Mouse (Mus musculus) hindbrain, embryonic 12.5 days (tissue): Measurements from ENCODE around the gene Bach2. TPM values are rescaled to one million over a fixed set of nuclear protein-coding genes. Genes with fewer than 3 reads are reported as not detected.

ENCODE experiments used
- ATAC-seq: fragments of 200-750 bp; cut with Nextera tagmentation; 2 replicates; pipeline ENCODE4 v1.8.0; 2017; ENCODE audit warnings: moderate TSS enrichment; ENCODE audit not compliant: low FRiP score
- H3K27ac ChIP-seq: fragments of 300-500 bp; sonication (generic); 2 replicates; pipeline ENCODE4 v1.5.1; 2016; ENCODE audit warnings: mild to moderate bottlenecking
- H3K27me3 ChIP-seq: fragments of 300-500 bp; sonication (generic); 2 replicates; pipeline ENCODE4 v1.6.1; 2016; ENCODE audit warnings: mild to moderate bottlenecking
- H3K36me3 ChIP-seq: fragments of 300-500 bp; sonication (generic); 2 replicates; pipeline ENCODE4 v1.6.1; 2016; ENCODE audit warnings: mild to moderate bottlenecking
- H3K4me1 ChIP-seq: fragments of 300-500 bp; sonication (generic); 2 replicates; pipeline ENCODE4 v1.6.1; 2016
- H3K4me2 ChIP-seq: fragments of 300-500 bp; sonication (generic); replicated peaks from 2 replicates; pipeline ENCODE4 v1.6.1; 2016; ENCODE audit warnings: mild to moderate bottlenecking
- H3K4me3 ChIP-seq: fragments of 300-500 bp; sonication (generic); 2 replicates; pipeline ENCODE4 v1.5.1; 2016; ENCODE audit warnings: mild to moderate bottlenecking
- H3K9ac ChIP-seq: fragments of 300-500 bp; sonication (generic); 2 replicates; pipeline ENCODE4 v1.6.1; 2016; ENCODE audit warnings: mild to moderate bottlenecking, moderate library complexity
- H3K9me3 ChIP-seq: fragments of 300-500 bp; sonication (generic); replicated peaks from 2 replicates; pipeline ENCODE4 v1.6.1; 2016; ENCODE audit warnings: mild to moderate bottlenecking
- WGBS: fragments of 180-500 bp; shearing (Covaris S2); methylation state at CpG from one replicate; pipeline ENCODE4 v1.1.7; 2016; 5-methylcytosine and 5-hydroxymethylcytosine counted together
- polyA plus RNA-seq: library from polyadenylated mRNA; unstranded; fragments of >200 nt; fragmentation: Nextera tagmentation; extraction: Ambion mirVana; gene quantifications from 2 replicates; pipeline ENCODE4 v1.2.1, GENCODE M21; 2016

Bach2 gene
- polyA plus RNA-seq, 1 experiment from 2014 or later: 27.3 TPM

- Histone ChIP-seq H3K4me2 (no peak overlapping the region), H3K27ac (peak overlapping the region; percentile 77), H3K4me3 (no peak overlapping the region), H3K4me1 (peaks cover 65% of the 10 kb centered on the region), H3K9ac (no peak overlapping the region), H3K27me3 (no peaks in the 10 kb centered on the region), H3K36me3 (no peaks in the 10 kb centered on the region), H3K9me3 (no peaks in the 10 kb centered on the region)
- WGBS: 25% methylated on average over 6 of the region's 6 CpGs
- ATAC-seq: no peak
Observed at GRCm38 (mm10) chr4:32432945-32433344, 194.3 kb downstream of the Bach2 start.

GRCm38 (mm10) chr4:32434612-32435011, 196.0 kb downstream of the Bach2 start:
- H3K27ac ChIP-seq: no peak overlapping the region
- no peak overlapping the region for H3K4me3 ChIP-seq
- 58% methylated on average over 1 of the region's 1 CpGs for WGBS
- no peaks in the 10 kb centered on the region for H3K9me3 ChIP-seq
- no peaks in the 10 kb centered on the region for H3K27me3 ChIP-seq
- ATAC-seq: no peak
- H3K4me2 ChIP-seq: no peak overlapping the region
- H3K4me1 ChIP-seq: peaks cover 50% of the 10 kb centered on the region
- no peak overlapping the region for H3K9ac ChIP-seq
- no peaks in the 10 kb centered on the region for H3K36me3 ChIP-seq

- H3K4me1 ChIP-seq: peaks cover 15% of the 10 kb centered on the region
- no peaks in the 10 kb centered on the region for H3K27me3 ChIP-seq
- no peaks in the 10 kb centered on the region for H3K9me3 ChIP-seq
- H3K27ac ChIP-seq: peak overlapping the region; percentile 13; the same call in 1 of the 2 replicates
- no peak overlapping the region for H3K4me2 ChIP-seq
- 0 out of 2 replicates have a peak, but pooled peaks have one; percentile 27 for ATAC-seq
- no peak overlapping the region for H3K4me3 ChIP-seq
- WGBS: 87% methylated on average over 11 of the region's 11 CpGs
- no peak overlapping the region for H3K9ac ChIP-seq
- no peaks in the 10 kb centered on the region for H3K36me3 ChIP-seq
Observed at GRCm38 (mm10) chr4:32439974-32440739, 201.6 kb downstream of the Bach2 start.

- no peak for ATAC-seq
- no peak overlapping the region for H3K4me3 ChIP-seq
- no peaks in the 10 kb centered on the region for H3K9me3 ChIP-seq
- no peak overlapping the region for H3K4me2 ChIP-seq
- WGBS: 88% methylated on average over 6 of the region's 6 CpGs
- H3K36me3 ChIP-seq: no peaks in the 10 kb centered on the region
- H3K27me3 ChIP-seq: no peaks in the 10 kb centered on the region
- no peak overlapping the region for H3K9ac ChIP-seq
- peaks cover 12% of the 10 kb centered on the region for H3K4me1 ChIP-seq
- no peak overlapping the region for H3K27ac ChIP-seq
Observed at GRCm38 (mm10) chr4:32440740-32441072, 202.1 kb downstream of the Bach2 start.

GRCm38 (mm10) chr4:32444671-32445196, 206.1 kb downstream of the Bach2 start:
- Histone ChIP-seq H3K4me1 (peaks cover 7% of the 10 kb centered on the region; the same call in 1 of the 2 replicates), H3K36me3 (no peaks in the 10 kb centered on the region), H3K4me2 (no peak overlapping the region), H3K9ac (no peak overlapping the region), H3K4me3 (no peak overlapping the region), H3K9me3 (no peaks in the 10 kb centered on the region), H3K27ac (no peak overlapping the region), H3K27me3 (no peaks in the 10 kb centered on the region)
- ATAC-seq: no peak
- WGBS: 93% methylated on average over 1 of the region's 1 CpGs

- WGBS: 99% methylated on average over 3 of the region's 3 CpGs
- H3K4me3 ChIP-seq: no peak overlapping the region
- no peak for ATAC-seq
- no peaks in the 10 kb centered on the region for H3K4me1 ChIP-seq
- no peaks in the 10 kb centered on the region for H3K27me3 ChIP-seq
- H3K9ac ChIP-seq: no peak overlapping the region
- H3K4me2 ChIP-seq: no peak overlapping the region
- H3K9me3 ChIP-seq: no peaks in the 10 kb centered on the region
- no peaks in the 10 kb centered on the region for H3K36me3 ChIP-seq
- H3K27ac ChIP-seq: no peak overlapping the region
Observed at GRCm38 (mm10) chr4:32447850-32448249, 209.2 kb downstream of the Bach2 start.

GRCm38 (mm10) chr4:32461986-32462385, 223.4 kb downstream of the Bach2 start:
- 0 out of 2 replicates have a peak, but pooled peaks cover 3% of the 10 kb centered on the region for H3K9me3 ChIP-seq
- no peak for ATAC-seq
- 91% methylated on average over 7 of the region's 7 CpGs for WGBS

GRCm38 (mm10) chr4:32463065-32463464, 224.5 kb downstream of the Bach2 start:
- 91% methylated on average over 6 of the region's 6 CpGs for WGBS

More at GRCm38 (mm10) chr4:32461986-32462385, 223.4 kb downstream of the Bach2 start:
- no peak overlapping the region for H3K9ac ChIP-seq
- H3K27me3 ChIP-seq: no peaks in the 10 kb centered on the region
- H3K36me3 ChIP-seq: no peaks in the 10 kb centered on the region
- no peak overlapping the region for H3K4me2 ChIP-seq
- no peak overlapping the region for H3K27ac ChIP-seq
- H3K4me3 ChIP-seq: no peak overlapping the region
- no peaks in the 10 kb centered on the region for H3K4me1 ChIP-seq

GRCm38 (mm10) chr4:32464540-32464939, 225.9 kb downstream of the Bach2 start:
- Histone ChIP-seq H3K4me3 (no peak overlapping the region), H3K9ac (no peak overlapping the region), H3K9me3 (peaks cover 2% of the 10 kb centered on the region), H3K36me3 (0 out of 2 replicates have a peak, but pooled peaks cover 2% of the 10 kb centered on the region), H3K27ac (no peak overlapping the region), H3K4me2 (no peak overlapping the region), H3K4me1 (no peaks in the 10 kb centered on the region), H3K27me3 (no peaks in the 10 kb centered on the region)
- 82% methylated on average over 6 of the region's 6 CpGs for WGBS
- ATAC-seq: no peak

More at GRCm38 (mm10) chr4:32463065-32463464, 224.5 kb downstream of the Bach2 start:
- no peak overlapping the region for H3K27ac ChIP-seq
- H3K4me2 ChIP-seq: no peak overlapping the region
- H3K9ac ChIP-seq: no peak overlapping the region
- H3K9me3 ChIP-seq: 0 out of 2 replicates have a peak, but pooled peaks cover 3% of the 10 kb centered on the region
- H3K36me3 ChIP-seq: no peaks in the 10 kb centered on the region
- no peaks in the 10 kb centered on the region for H3K4me1 ChIP-seq
- H3K27me3 ChIP-seq: no peaks in the 10 kb centered on the region
- H3K4me3 ChIP-seq: no peak overlapping the region
- ATAC-seq: no peak

GRCm38 (mm10) chr4:32466031-32466430, 227.4 kb downstream of the Bach2 start:
- Histone ChIP-seq H3K27ac (no peak overlapping the region), H3K27me3 (no peaks in the 10 kb centered on the region), H3K4me3 (no peak overlapping the region), H3K36me3 (0 out of 2 replicates have a peak, but pooled peaks cover 3% of the 10 kb centered on the region), H3K9me3 (peaks cover 5% of the 10 kb centered on the region), H3K9ac (no peak overlapping the region), H3K4me2 (no peak overlapping the region), H3K4me1 (no peaks in the 10 kb centered on the region)
- 89% methylated on average over 8 of the region's 8 CpGs for WGBS
- no peak for ATAC-seq

- Histone ChIP-seq H3K27ac (0 out of 2 replicates have a peak overlapping the region, but pooled peaks have one; percentile 87), H3K4me2 (no peak overlapping the region), H3K9ac (no peak overlapping the region), H3K9me3 (peaks cover 5% of the 10 kb centered on the region; the same call in 1 of the 2 replicates), H3K36me3 (no peaks in the 10 kb centered on the region), H3K4me3 (no peak overlapping the region), H3K4me1 (peaks cover 57% of the 10 kb centered on the region), H3K27me3 (no peaks in the 10 kb centered on the region)
- 37% methylated on average over 6 of the region's 6 CpGs for WGBS
- no peak for ATAC-seq
Observed at GRCm38 (mm10) chr4:32477977-32478660, 239.5 kb downstream of the Bach2 start.

- peaks cover 67% of the 10 kb centered on the region for H3K4me1 ChIP-seq
- no peak for ATAC-seq
- H3K36me3 ChIP-seq: no peaks in the 10 kb centered on the region
- 21% methylated on average over 3 of the region's 3 CpGs for WGBS
- H3K4me2 ChIP-seq: no peak overlapping the region
- no peaks in the 10 kb centered on the region for H3K27me3 ChIP-seq
- H3K9ac ChIP-seq: no peak overlapping the region
- H3K27ac ChIP-seq: peak overlapping the region; percentile 87
- H3K9me3 ChIP-seq: peaks cover 5% of the 10 kb centered on the region; the same call in 1 of the 2 replicates
- H3K4me3 ChIP-seq: no peak overlapping the region
Observed at GRCm38 (mm10) chr4:32479231-32479630, 240.6 kb downstream of the Bach2 start.
